Mouse (Mus musculus) testis, adult 2 months (tissue): ENCODE data around the gene Wtap. TPM values are rescaled to one million over a fixed set of nuclear protein-coding genes. Genes with fewer than 3 reads are reported as not detected.
"Not testable (repeated sequence)": the region's sequence is repeated elsewhere in the genome, so short reads cannot be mapped to it uniquely, and the experiment has no call there.

ENCODE experiments used
- H3K27ac ChIP-seq: fragments of 200-500 bp; 2 replicates; pipeline ENCODE4 v1.5.1; 2012; ENCODE audit warnings: low read depth, low read length; ENCODE audit not compliant: control insufficient read depth, insufficient read depth
- H3K27me3 ChIP-seq: fragments of 200-500 bp; 2 replicates; pipeline ENCODE4 v1.6.1; 2012; ENCODE audit warnings: mild to moderate bottlenecking, low read length, moderate library complexity; ENCODE audit not compliant: control insufficient read depth, insufficient read depth
- H3K36me3 ChIP-seq: fragments of 200-500 bp; 2 replicates; pipeline ENCODE4 v1.6.1; 2012; ENCODE audit warnings: mild to moderate bottlenecking, low read length; ENCODE audit not compliant: control insufficient read depth, insufficient read depth
- H3K4me1 ChIP-seq: fragments of 200-500 bp; 2 replicates; pipeline ENCODE4 v1.6.1; 2012; ENCODE audit warnings: low read length; ENCODE audit not compliant: control insufficient read depth, insufficient read depth
- H3K4me3 ChIP-seq: fragments of 200-500 bp; 2 replicates; pipeline ENCODE4 v1.5.1; 2012; ENCODE audit warnings: low read depth, mild to moderate bottlenecking, low read length, moderate library complexity, mixed read lengths; ENCODE audit not compliant: control insufficient read depth
- CTCF ChIP-seq: fragments of 200-500 bp; IDR thresholded peaks from 2 replicates; pipeline ENCODE4 v1.5.1; 2012; ENCODE audit warnings: low read depth, mild to moderate bottlenecking, inconsistent platforms, low read length, moderate library complexity; ENCODE audit not compliant: control insufficient read depth, insufficient read depth, insufficient replicate concordance
- POLR2A ChIP-seq: fragments of 200-500 bp; IDR thresholded peaks from 2 replicates; pipeline ENCODE4 v1.6.1; 2012; ENCODE audit warnings: low read depth, mild to moderate bottlenecking, inconsistent platforms, low read length, moderate library complexity; ENCODE audit not compliant: control insufficient read depth
- polyA plus RNA-seq: library from polyadenylated mRNA; depleted of rRNA; stranded (reverse); fragments of >200 nt; gene quantifications from 2 replicates; pipeline ENCODE4 v1.2.3, GENCODE M21; 2012

Gene Wtap
- polyA plus RNA-seq, 1 experiment, result 7.6 TPM

GRCm38 (mm10) chr17:12983988-12984387 lies 10.0 kb downstream of the Wtap start:
- TF ChIP-seq POLR2A (no peak), CTCF (no peak)
- H3K27ac ChIP-seq, result no peak overlapping the region
- H3K4me3 ChIP-seq, result no peak overlapping the region
- no peaks in the 10 kb centered on the region; the same call in 1 of the 2 replicates for H3K4me1 ChIP-seq
- no peaks in the 10 kb centered on the region for H3K27me3 ChIP-seq
- H3K36me3 ChIP-seq, result no peaks in the 10 kb centered on the region

- H3K27ac ChIP-seq, result no peak overlapping the region
- no peaks in the 10 kb centered on the region for H3K4me1 ChIP-seq
- TF ChIP-seq POLR2A (no peak), CTCF (no peak)
- H3K36me3 ChIP-seq, result no peaks in the 10 kb centered on the region; the same call in 1 of the 2 replicates
- no peak overlapping the region for H3K4me3 ChIP-seq
- H3K27me3 ChIP-seq, result no peaks in the 10 kb centered on the region
These were observed 15.4 kb downstream of the Wtap start for GRCm38 (mm10) chr17:12978546-12978945.

GRCm38 (mm10) chr17:12973851-12974250 lies 20.1 kb downstream of the Wtap start:
- TF ChIP-seq POLR2A, result no peak
- no peak for TF ChIP-seq CTCF
- Histone ChIP-seq H3K27me3 (no peaks in the 10 kb centered on the region), H3K36me3 (no peaks in the 10 kb centered on the region; the same call in 1 of the 2 replicates), H3K4me1 (no peaks in the 10 kb centered on the region), H3K4me3 (no peak overlapping the region), H3K27ac (no peak overlapping the region)

GRCm38 (mm10) chr17:12967173-12967572 lies 26.8 kb downstream of the Wtap start:
- no peak overlapping the region for H3K27ac ChIP-seq
- TF ChIP-seq POLR2A (no peak), CTCF (no peak)

GRCm38 (mm10) chr17:12963476-12963875 lies 30.5 kb downstream of the Wtap start:
- H3K4me3 ChIP-seq, result no peak overlapping the region
- H3K4me1 ChIP-seq, result peaks cover 3% of the 10 kb centered on the region
- H3K36me3 ChIP-seq, result no peaks in the 10 kb centered on the region; the same call in 1 of the 2 replicates
- no peak overlapping the region for H3K27ac ChIP-seq
- no peaks in the 10 kb centered on the region for H3K27me3 ChIP-seq
- TF ChIP-seq POLR2A, result no peak
- no peak for TF ChIP-seq CTCF

More at GRCm38 (mm10) chr17:12967173-12967572, 26.8 kb downstream of the Wtap start:
- H3K4me3 ChIP-seq, result no peak overlapping the region
- H3K36me3 ChIP-seq, result no peaks in the 10 kb centered on the region
- H3K27me3 ChIP-seq, result no peaks in the 10 kb centered on the region
- H3K4me1 ChIP-seq, result no peaks in the 10 kb centered on the region

- Histone ChIP-seq H3K27me3 (no peaks in the 10 kb centered on the region), H3K36me3 (no peaks in the 10 kb centered on the region; the same call in 1 of the 2 replicates), H3K27ac (peak within 1 kb of the TSS; percentile 70), H3K4me1 (peaks cover 3% of the 10 kb centered on the region), H3K4me3 (peak within 1 kb of the TSS; percentile 90)
- TF ChIP-seq CTCF (no peak), POLR2A (peak; percentile 79)
These were observed 33.6 kb downstream of the Wtap start, which contains the start of gene Acat2 for GRCm38 (mm10) chr17:12960331-12960873. TSS of gene Acat2 (minus strand) at chr17:12960747.

- not testable (repeated sequence) for H3K4me3 ChIP-seq, H3K4me1 ChIP-seq, H3K36me3 ChIP-seq, H3K27ac ChIP-seq, H3K27me3 ChIP-seq
These were observed 34.6 kb downstream of the Wtap start for GRCm38 (mm10) chr17:12959377-12959776.
